Mouse (Mus musculus): ENCODE results near the gene Slc16a8.

DNA sequence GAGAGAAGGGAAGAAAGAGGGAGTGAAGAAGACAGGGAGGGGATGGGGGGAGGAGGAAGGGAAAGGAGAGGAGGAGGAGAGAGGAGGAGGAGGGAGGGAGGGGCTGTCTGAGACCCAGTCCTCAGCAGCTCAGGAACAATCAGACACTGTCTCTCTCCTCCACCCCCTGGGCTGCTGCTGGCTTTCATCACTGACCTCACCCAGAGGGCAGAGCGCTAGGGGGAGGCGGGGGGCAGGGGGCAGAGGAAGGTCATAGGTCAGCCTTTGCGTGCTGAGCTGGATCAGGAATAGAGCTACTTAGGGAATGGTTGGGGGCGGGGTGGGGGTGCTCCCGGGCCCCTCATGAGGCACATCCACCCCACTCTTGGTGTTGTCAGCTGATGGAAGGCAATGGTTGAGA lies 30.9 kb downstream of the Slc16a8 start:
- TF ChIP-seq POLR2A (IDR thresholded peaks at IDR 0.05; ENCODE audit: insufficient read depth, low read depth, low read length): no peak
- TF ChIP-seq CTCF (IDR thresholded peaks at IDR 0.05; ENCODE audit: insufficient read depth, low read depth, low read length): no peak

All from olfactory bulb, adult 2 months (tissue).